Mouse (Mus musculus): ENCODE measurements around the gene Hdac4.

DNA sequence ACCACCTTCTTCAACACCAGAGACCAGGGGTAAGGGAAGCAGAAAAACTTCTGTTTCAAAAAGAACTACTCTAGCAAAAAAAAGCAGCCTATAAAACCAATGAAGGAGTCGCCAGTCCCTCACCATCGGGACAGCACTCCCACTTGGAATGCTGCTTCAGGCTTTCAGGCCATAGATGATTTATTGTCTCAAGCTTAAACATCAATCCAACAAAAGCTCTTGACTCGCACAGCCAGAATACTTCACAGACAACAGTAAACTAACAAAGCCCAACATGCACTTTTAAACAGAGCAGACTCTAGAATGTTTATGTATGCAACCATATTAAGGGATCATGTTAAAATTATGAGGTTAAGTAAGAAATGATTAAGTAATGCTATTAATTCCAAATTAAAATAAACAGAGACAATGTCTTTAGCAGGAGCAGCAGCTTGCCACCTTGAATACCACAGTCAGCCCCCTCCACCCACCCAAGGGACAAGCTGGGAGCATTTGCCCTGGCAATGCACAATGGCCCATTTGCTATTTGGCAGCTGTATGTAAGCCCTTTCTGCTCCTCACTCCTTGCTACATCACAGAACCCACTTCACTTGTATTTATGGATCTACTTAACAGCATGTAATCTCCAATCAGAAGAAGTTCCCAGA is 21.1 kb downstream of the Hdac4 start:
- no peak for TF ChIP-seq CTCF (IDR thresholded peaks at IDR 0.05; ENCODE audit: low read depth, low read length)
- TF ChIP-seq POLR2A (IDR thresholded peaks at IDR 0.05; ENCODE audit: borderline replicate concordance, low read depth, low read length): no peak

Data from bone marrow macrophage, adult 2 months (primary cell).